Mouse (Mus musculus): ENCODE results near the gene Lmntd1.

DNA sequence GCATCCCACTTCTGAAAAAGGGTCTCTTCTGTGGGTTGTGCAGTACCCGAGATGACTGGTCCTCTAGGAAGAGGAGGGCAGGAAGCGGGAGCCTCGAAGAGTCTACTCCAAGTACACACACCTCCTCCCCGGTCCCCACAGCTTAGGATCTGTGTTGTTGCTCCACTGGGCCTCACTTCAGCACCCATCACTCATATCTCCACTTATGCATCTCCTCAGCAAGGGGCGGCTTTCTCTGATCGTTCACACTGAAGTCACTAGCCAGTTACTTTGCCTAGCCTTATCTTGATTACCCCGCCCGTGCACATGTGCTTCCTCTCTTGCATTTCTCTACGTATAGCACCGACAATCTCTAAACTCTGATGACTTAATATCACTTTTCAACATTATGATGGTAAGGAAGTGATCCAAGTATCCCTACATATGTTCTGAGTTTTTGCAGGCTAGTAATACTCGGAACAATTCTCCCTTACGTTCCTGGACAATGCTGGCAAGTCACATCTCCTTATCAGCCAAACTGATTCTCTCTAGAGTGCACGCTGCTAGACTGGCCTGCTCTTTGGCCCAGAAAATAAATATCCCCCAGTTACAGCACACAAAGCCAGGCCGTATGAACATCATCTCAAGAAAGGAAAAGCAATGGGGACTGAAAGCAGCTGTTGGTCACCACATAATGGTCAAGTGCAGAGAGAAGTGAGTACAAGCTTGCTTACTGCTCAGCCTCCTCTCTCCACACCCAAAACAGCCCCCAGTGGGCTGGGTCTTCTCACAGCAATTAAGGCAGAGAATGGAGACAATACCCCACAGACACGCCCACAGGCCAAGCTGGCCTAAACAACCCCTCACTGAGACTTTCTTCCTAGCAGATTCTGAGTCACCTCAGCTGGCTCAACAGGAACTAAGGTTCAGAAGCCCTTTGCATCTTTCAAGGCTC, 56.8 kb downstream of the Lmntd1 start:
- TF ChIP-seq IRF4 (IDR thresholded peaks at IDR 0.05; ENCODE audit: low read depth, low read length) (no peak), CTCF (conservative IDR thresholded peaks at IDR 0.05 in 1 of 2, IDR thresholded peaks at IDR 0.05 in 1 of 2; ENCODE audit: low read depth in 2 of 2, low read length in 2 of 2) (no peak), E2F4 (IDR thresholded peaks at IDR 0.05; ENCODE audit: insufficient replicate concordance, low read depth, low read length) (no peak), MAZ (IDR thresholded peaks at IDR 0.05; ENCODE audit: low read depth, low read length) (no peak), RCOR1 (conservative IDR thresholded peaks at IDR 0.05; ENCODE audit: low read depth, low read length) (no peak), SMC3 (IDR thresholded peaks at IDR 0.05; ENCODE audit: low read depth, low read length) (no peak), EP300 (IDR thresholded peaks at IDR 0.05; ENCODE audit: low read length) (no peak), POLR2A (IDR thresholded peaks at IDR 0.05; ENCODE audit: low read depth, low read length) (no peak), ZKSCAN1 (IDR thresholded peaks at IDR 0.05; ENCODE audit: borderline replicate concordance, low read depth, low read length) (no peak), TBP (conservative IDR thresholded peaks at IDR 0.05; ENCODE audit: low read depth, low read length) (no peak), USF1 (IDR thresholded peaks at IDR 0.05; ENCODE audit: low read depth, low read length) (no peak), TCF12 (IDR thresholded peaks at IDR 0.05; ENCODE audit: low read depth, low read length) (no peak)

Measured in CH12.LX (cell line).